Mouse (Mus musculus): ENCODE measurements at regions not wholly inside any gene's neighbourhood (a gene's known extent, or its start where the extent isn't known, plus 50 kb on each side); places are given as distances from the start of the nearest gene placed in this dataset.

GRCm38 (mm10) chr10:98798634-98799415, 115.4 kb upstream of the Atp2b1 start:
- Histone ChIP-seq H3K4me3 (ENCODE audit: low read depth, low read length) (no peak overlapping the region), H3K9ac (replicated peaks; ENCODE audit: low read depth, low read length) (no peak overlapping the region), H3K27me3 (ENCODE audit: control insufficient read depth, insufficient read depth, low read length) (no peaks in the 10 kb centered on the region), H3K36me3 (ENCODE audit: control insufficient read depth, insufficient read depth, low read length) (no peaks in the 10 kb centered on the region), H3K4me2 (replicated peaks; ENCODE audit: low read depth, low read length) (no peak overlapping the region), H3K9me3 (ENCODE audit: control insufficient read depth, low read depth, low read length) (no peaks in the 10 kb centered on the region), H3K27ac (ENCODE audit: low read length) (no peak overlapping the region), H3K4me1 (ENCODE audit: control insufficient read depth, insufficient read depth, low read length) (no peaks in the 10 kb centered on the region)
- 77% methylated on average over 6 of the region's 6 CpGs for WGBS
- ATAC-seq (ENCODE audit: insufficient number of reproducible peaks, insufficient read depth, low FRiP score, low read depth), result no peak

GRCm38 (mm10) chr10:98799830-98800229, 114.4 kb upstream of the Atp2b1 start:
- H3K27ac ChIP-seq (ENCODE audit: low read length), result no peak overlapping the region
- no peak overlapping the region for H3K9ac ChIP-seq (replicated peaks; ENCODE audit: low read depth, low read length)
- H3K4me2 ChIP-seq (replicated peaks; ENCODE audit: low read depth, low read length), result no peak overlapping the region
- H3K4me1 ChIP-seq (ENCODE audit: control insufficient read depth, insufficient read depth, low read length), result no peaks in the 10 kb centered on the region
- ATAC-seq (ENCODE audit: insufficient number of reproducible peaks, insufficient read depth, low FRiP score, low read depth), result no peak
- no peaks in the 10 kb centered on the region for H3K9me3 ChIP-seq (ENCODE audit: control insufficient read depth, low read depth, low read length)
- H3K36me3 ChIP-seq (ENCODE audit: control insufficient read depth, insufficient read depth, low read length), result no peaks in the 10 kb centered on the region
- H3K27me3 ChIP-seq (ENCODE audit: control insufficient read depth, insufficient read depth, low read length), result no peaks in the 10 kb centered on the region
- H3K4me3 ChIP-seq (ENCODE audit: low read depth, low read length), result no peak overlapping the region
- 71% methylated on average over 3 of the region's 3 CpGs for WGBS

- no peaks in the 10 kb centered on the region for H3K9me3 ChIP-seq (ENCODE audit: control insufficient read depth, low read depth, low read length)
- H3K36me3 ChIP-seq (ENCODE audit: control insufficient read depth, insufficient read depth, low read length), result no peaks in the 10 kb centered on the region
- no peaks in the 10 kb centered on the region for H3K27me3 ChIP-seq (ENCODE audit: control insufficient read depth, insufficient read depth, low read length)
- H3K4me1 ChIP-seq (ENCODE audit: control insufficient read depth, insufficient read depth, low read length), result no peaks in the 10 kb centered on the region
- no peak overlapping the region for H3K27ac ChIP-seq (ENCODE audit: low read length)
- ATAC-seq (ENCODE audit: insufficient number of reproducible peaks, insufficient read depth, low FRiP score, low read depth), result no peak
- H3K4me2 ChIP-seq (replicated peaks; ENCODE audit: low read depth, low read length), result no peak overlapping the region
- 45% methylated on average over 8 of the region's 8 CpGs for WGBS
- H3K9ac ChIP-seq (replicated peaks; ENCODE audit: low read depth, low read length), result no peak overlapping the region
- H3K4me3 ChIP-seq (ENCODE audit: low read depth, low read length), result no peak overlapping the region
Measured at GRCm38 (mm10) chr10:98800949-98801348, 113.3 kb upstream of the Atp2b1 start.

- H3K9ac ChIP-seq (replicated peaks; ENCODE audit: low read depth, low read length), result no peak overlapping the region
- H3K9me3 ChIP-seq (ENCODE audit: control insufficient read depth, low read depth, low read length), result no peaks in the 10 kb centered on the region
- no peak overlapping the region for H3K27ac ChIP-seq (ENCODE audit: low read length)
- no peak for ATAC-seq (ENCODE audit: insufficient number of reproducible peaks, insufficient read depth, low FRiP score, low read depth)
- no peak overlapping the region for H3K4me2 ChIP-seq (replicated peaks; ENCODE audit: low read depth, low read length)
- no peaks in the 10 kb centered on the region for H3K36me3 ChIP-seq (ENCODE audit: control insufficient read depth, insufficient read depth, low read length)
- no peaks in the 10 kb centered on the region for H3K4me1 ChIP-seq (ENCODE audit: control insufficient read depth, insufficient read depth, low read length)
- no peak overlapping the region for H3K4me3 ChIP-seq (ENCODE audit: low read depth, low read length)
- WGBS, result 94% methylated on average over 1 of the region's 1 CpGs
- no peaks in the 10 kb centered on the region for H3K27me3 ChIP-seq (ENCODE audit: control insufficient read depth, insufficient read depth, low read length)
Measured at GRCm38 (mm10) chr10:98805013-98805412, 109.2 kb upstream of the Atp2b1 start.

GRCm38 (mm10) chr10:98806798-98807535, 107.2 kb upstream of the Atp2b1 start:
- Histone ChIP-seq H3K9ac (replicated peaks; ENCODE audit: low read depth, low read length) (no peak overlapping the region), H3K4me3 (ENCODE audit: low read depth, low read length) (no peak overlapping the region), H3K27me3 (ENCODE audit: control insufficient read depth, insufficient read depth, low read length) (no peaks in the 10 kb centered on the region), H3K9me3 (ENCODE audit: control insufficient read depth, low read depth, low read length) (no peaks in the 10 kb centered on the region), H3K4me2 (replicated peaks; ENCODE audit: low read depth, low read length) (no peak overlapping the region), H3K4me1 (ENCODE audit: control insufficient read depth, insufficient read depth, low read length) (no peaks in the 10 kb centered on the region), H3K36me3 (ENCODE audit: control insufficient read depth, insufficient read depth, low read length) (no peaks in the 10 kb centered on the region), H3K27ac (ENCODE audit: low read length) (no peak overlapping the region)
- ATAC-seq (ENCODE audit: insufficient number of reproducible peaks, insufficient read depth, low FRiP score, low read depth), result no peak
- 85% methylated on average over 19 of the region's 19 CpGs for WGBS

GRCm38 (mm10) chr10:98808644-98809043, 105.6 kb upstream of the Atp2b1 start:
- no peak overlapping the region for H3K9ac ChIP-seq (replicated peaks; ENCODE audit: low read depth, low read length)
- H3K27ac ChIP-seq (ENCODE audit: low read length), result no peak overlapping the region
- H3K27me3 ChIP-seq (ENCODE audit: control insufficient read depth, insufficient read depth, low read length), result no peaks in the 10 kb centered on the region
- no peaks in the 10 kb centered on the region for H3K36me3 ChIP-seq (ENCODE audit: control insufficient read depth, insufficient read depth, low read length)
- no peak overlapping the region for H3K4me3 ChIP-seq (ENCODE audit: low read depth, low read length)
- H3K9me3 ChIP-seq (ENCODE audit: control insufficient read depth, low read depth, low read length), result no peaks in the 10 kb centered on the region
- H3K4me2 ChIP-seq (replicated peaks; ENCODE audit: low read depth, low read length), result no peak overlapping the region
- 76% methylated on average over 4 of the region's 4 CpGs for WGBS
- no peaks in the 10 kb centered on the region for H3K4me1 ChIP-seq (ENCODE audit: control insufficient read depth, insufficient read depth, low read length)
- ATAC-seq (ENCODE audit: insufficient number of reproducible peaks, insufficient read depth, low FRiP score, low read depth), result no peak

- H3K4me1 ChIP-seq (ENCODE audit: control insufficient read depth, insufficient read depth, low read length), result no peaks in the 10 kb centered on the region
- H3K9me3 ChIP-seq (ENCODE audit: control insufficient read depth, low read depth, low read length), result no peaks in the 10 kb centered on the region
- WGBS, result 88% methylated on average over 5 of the region's 5 CpGs
- no peak overlapping the region for H3K4me2 ChIP-seq (replicated peaks; ENCODE audit: low read depth, low read length)
- no peak overlapping the region for H3K4me3 ChIP-seq (ENCODE audit: low read depth, low read length)
- no peaks in the 10 kb centered on the region for H3K36me3 ChIP-seq (ENCODE audit: control insufficient read depth, insufficient read depth, low read length)
- no peak overlapping the region for H3K27ac ChIP-seq (ENCODE audit: low read length)
- ATAC-seq (ENCODE audit: insufficient number of reproducible peaks, insufficient read depth, low FRiP score, low read depth), result no peak
- no peak overlapping the region for H3K9ac ChIP-seq (replicated peaks; ENCODE audit: low read depth, low read length)
- H3K27me3 ChIP-seq (ENCODE audit: control insufficient read depth, insufficient read depth, low read length), result no peaks in the 10 kb centered on the region
Measured at GRCm38 (mm10) chr10:98829051-98829450, 85.2 kb upstream of the Atp2b1 start.

GRCm38 (mm10) chr10:98831488-98831887, 82.7 kb upstream of the Atp2b1 start:
- no peaks in the 10 kb centered on the region for H3K9me3 ChIP-seq (ENCODE audit: control insufficient read depth, low read depth, low read length)
- H3K4me2 ChIP-seq (replicated peaks; ENCODE audit: low read depth, low read length), result no peak overlapping the region
- H3K9ac ChIP-seq (replicated peaks; ENCODE audit: low read depth, low read length), result no peak overlapping the region
- WGBS, result 43% methylated on average over 7 of the region's 7 CpGs
- no peaks in the 10 kb centered on the region for H3K27me3 ChIP-seq (ENCODE audit: control insufficient read depth, insufficient read depth, low read length)
- no peaks in the 10 kb centered on the region for H3K4me1 ChIP-seq (ENCODE audit: control insufficient read depth, insufficient read depth, low read length)
- H3K4me3 ChIP-seq (ENCODE audit: low read depth, low read length), result no peak overlapping the region
- ATAC-seq (ENCODE audit: insufficient number of reproducible peaks, insufficient read depth, low FRiP score, low read depth), result no peak
- H3K36me3 ChIP-seq (ENCODE audit: control insufficient read depth, insufficient read depth, low read length), result no peaks in the 10 kb centered on the region
- H3K27ac ChIP-seq (ENCODE audit: low read length), result no peak overlapping the region
